Mouse (Mus musculus) lung, embryonic 15.5 days (tissue): Measurements from ENCODE around the gene Lims1. TPM values are rescaled to one million over a fixed set of nuclear protein-coding genes. Genes with fewer than 3 reads are reported as not detected.

ENCODE experiments used
- ATAC-seq: fragments of 200-750 bp; cut with Nextera tagmentation; 2 replicates; pipeline ENCODE4 v1.8.0; 2017; ENCODE audit warnings: moderate number of reproducible peaks, borderline replicate concordance; ENCODE audit not compliant: low FRiP score, low TSS enrichment; ENCODE audit errors: extremely low read depth
- H3K27ac ChIP-seq: fragments of 300-500 bp; sonication (generic); 2 replicates; pipeline ENCODE4 v1.5.1; 2015; ENCODE audit warnings: moderate library complexity, mild to moderate bottlenecking, inconsistent platforms
- H3K27me3 ChIP-seq: fragments of 300-500 bp; sonication (generic); 2 replicates; pipeline ENCODE4 v1.6.1; 2015; ENCODE audit warnings: inconsistent platforms
- H3K36me3 ChIP-seq: fragments of 300-500 bp; sonication (generic); 2 replicates; pipeline ENCODE4 v1.6.1; 2015; ENCODE audit warnings: inconsistent platforms
- H3K4me1 ChIP-seq: fragments of 300-500 bp; sonication (generic); 2 replicates; pipeline ENCODE4 v1.6.1; 2015; ENCODE audit warnings: inconsistent platforms
- H3K4me2 ChIP-seq: fragments of 300-500 bp; sonication (generic); 2 replicates; pipeline ENCODE4 v1.6.1; 2015; ENCODE audit warnings: inconsistent platforms, mild to moderate bottlenecking, moderate library complexity
- H3K4me3 ChIP-seq: fragments of 300-500 bp; sonication (generic); 2 replicates; pipeline ENCODE4 v1.5.1; 2015; ENCODE audit warnings: mild to moderate bottlenecking, inconsistent platforms
- H3K9ac ChIP-seq: fragments of 300-500 bp; sonication (generic); 2 replicates; pipeline ENCODE4 v1.6.1; 2015; ENCODE audit warnings: inconsistent platforms
- H3K9me3 ChIP-seq: fragments of 300-500 bp; sonication (generic); 2 replicates; pipeline ENCODE4 v1.6.1; 2016; ENCODE audit warnings: inconsistent platforms
- WGBS: fragments of 180-500 bp; shearing (Covaris S2); methylation state at CpG from one replicate; pipeline ENCODE4 v1.1.7; 2015; 5-methylcytosine and 5-hydroxymethylcytosine counted together
- polyA plus RNA-seq: library from polyadenylated mRNA; unstranded; fragments of >200 nt; fragmentation: Nextera tagmentation; extraction: Ambion mirVana; gene quantifications from 2 replicates; pipeline ENCODE4 v1.2.1, GENCODE M21; 2015

The Lims1 gene
- polyA plus RNA-seq, 1 experiment from 2014 or later = 235 TPM

DNA sequence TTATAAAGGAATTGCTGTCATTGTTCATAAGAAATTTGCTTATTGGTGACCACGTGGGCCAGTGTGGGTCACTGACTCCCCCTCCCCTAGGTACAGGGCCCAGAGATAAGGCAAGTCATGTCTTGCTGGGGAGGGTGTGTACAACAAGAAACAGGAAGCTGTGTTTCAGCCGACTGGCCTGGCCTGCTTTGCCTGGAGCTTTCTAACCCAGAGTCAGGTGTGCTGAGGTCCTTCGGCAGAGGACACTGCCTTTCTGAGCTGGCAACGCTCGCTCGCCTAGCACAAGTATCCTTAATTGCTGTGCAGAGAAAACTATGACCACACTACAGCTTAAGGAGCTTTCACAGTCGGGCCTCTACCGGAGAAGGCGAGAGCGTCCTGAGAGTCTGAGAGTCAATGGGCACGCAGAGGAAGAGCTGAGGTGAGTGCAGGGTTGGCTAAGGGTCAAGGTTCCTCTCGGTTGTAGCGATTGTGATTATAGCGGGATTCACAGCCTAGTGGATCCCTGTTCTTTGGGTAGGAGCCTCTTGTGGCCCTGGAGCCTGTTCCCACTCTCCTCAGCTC lies 48.1 kb downstream of the Lims1 start:
- Histone ChIP-seq H3K27ac (peak overlapping the region; percentile 37), H3K9ac (no peak overlapping the region), H3K4me1 (peaks cover 44% of the 10 kb centered on the region), H3K4me3 (peak overlapping the region; percentile 10; the same call in 1 of the 2 replicates), H3K27me3 (no peaks in the 10 kb centered on the region), H3K9me3 (no peaks in the 10 kb centered on the region), H3K36me3 (0 out of 2 replicates have a peak, but pooled peaks cover 5% of the 10 kb centered on the region), H3K4me2 (peak overlapping the region; percentile 26; the same call in 1 of the 2 replicates)
- peak; percentile 71 for ATAC-seq
- 27% methylated on average over 14 of the region's 14 CpGs for WGBS

DNA sequence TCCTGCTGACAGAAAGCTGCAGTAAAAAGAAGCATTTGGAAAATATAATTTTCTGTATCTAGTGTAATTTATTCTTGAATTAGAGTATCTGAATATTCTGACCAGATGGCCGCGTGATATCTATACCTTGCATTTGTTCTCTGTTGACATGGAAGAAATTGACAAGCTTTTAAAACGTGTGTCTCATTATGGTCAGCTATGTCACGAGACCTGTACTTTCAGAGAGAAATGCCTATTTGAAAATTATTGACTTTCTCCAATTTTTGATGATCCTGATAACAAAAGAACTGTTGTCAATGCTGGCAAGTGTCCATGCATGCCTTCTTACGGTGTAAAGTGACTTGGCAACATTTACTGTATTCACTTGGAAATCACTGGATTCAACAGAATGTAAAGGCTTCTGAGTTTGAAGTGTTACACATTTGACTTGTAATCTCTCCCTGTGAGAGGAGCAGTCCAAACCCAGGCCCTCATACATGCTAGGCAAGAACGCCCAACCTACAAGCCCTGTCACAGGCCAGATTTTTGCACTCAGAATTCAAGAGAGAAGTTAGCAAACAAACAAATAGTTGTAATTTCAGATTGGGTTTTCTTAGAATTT lies 49.3 kb downstream of the Lims1 start:
- ATAC-seq = no peak
- Histone ChIP-seq H3K27me3 (no peaks in the 10 kb centered on the region), H3K36me3 (0 out of 2 replicates have a peak, but pooled peaks cover 1% of the 10 kb centered on the region), H3K4me3 (no peak overlapping the region), H3K9me3 (no peaks in the 10 kb centered on the region), H3K4me2 (no peak overlapping the region), H3K9ac (no peak overlapping the region), H3K27ac (peak overlapping the region; percentile 27; the same call in 1 of the 2 replicates), H3K4me1 (peaks cover 44% of the 10 kb centered on the region)
- WGBS = 54% methylated on average over 6 of the region's 6 CpGs

GRCm38 (mm10) chr10:58373829-58374228 lies 50.6 kb downstream of the Lims1 start:
- no peak for ATAC-seq
- H3K4me3 ChIP-seq = no peak overlapping the region
- H3K27me3 ChIP-seq = no peaks in the 10 kb centered on the region
- H3K9ac ChIP-seq = no peak overlapping the region
- no peak overlapping the region for H3K4me2 ChIP-seq
- H3K27ac ChIP-seq = no peak overlapping the region
- no peaks in the 10 kb centered on the region for H3K9me3 ChIP-seq
- peaks cover 36% of the 10 kb centered on the region for H3K4me1 ChIP-seq
- H3K36me3 ChIP-seq = no peaks in the 10 kb centered on the region

DNA sequence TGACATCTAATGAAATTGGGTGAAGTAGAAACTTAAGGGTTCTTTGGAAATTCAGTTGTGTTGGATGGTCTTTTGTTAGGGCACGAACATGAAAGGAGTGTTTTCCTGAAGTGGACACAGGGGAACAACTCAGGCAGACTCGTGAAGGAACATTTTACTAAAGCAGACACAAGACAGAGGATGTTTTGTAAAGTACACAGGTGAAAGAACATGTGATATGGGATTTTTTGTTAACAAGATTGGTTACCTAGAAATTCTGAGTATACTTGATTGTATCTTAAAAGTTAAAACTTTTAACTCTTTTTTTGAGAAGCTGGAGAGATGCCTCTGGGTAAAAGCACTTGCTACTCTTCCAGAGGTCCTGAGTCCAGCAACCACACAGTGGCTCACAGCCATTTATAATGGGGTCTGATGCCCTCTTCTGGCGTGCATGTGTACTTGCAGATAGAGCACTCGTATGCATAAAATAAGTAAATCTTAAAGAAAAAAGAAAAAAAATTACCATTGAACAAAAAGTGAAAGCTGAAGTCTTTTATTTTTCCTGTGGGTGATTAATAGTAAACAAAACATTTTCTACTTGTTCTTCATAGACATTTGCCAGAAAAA lies 54.4 kb downstream of the Lims1 start:
- Histone ChIP-seq H3K27ac (no peak overlapping the region), H3K4me2 (no peak overlapping the region), H3K27me3 (no peaks in the 10 kb centered on the region), H3K36me3 (no peaks in the 10 kb centered on the region), H3K4me3 (no peak overlapping the region), H3K9ac (no peak overlapping the region), H3K9me3 (no peaks in the 10 kb centered on the region), H3K4me1 (peaks cover 15% of the 10 kb centered on the region)
- 33% methylated on average over 4 of the region's 4 CpGs for WGBS
- ATAC-seq = no peak

- Histone ChIP-seq H3K27ac (no peak overlapping the region), H3K36me3 (no peaks in the 10 kb centered on the region), H3K9me3 (no peaks in the 10 kb centered on the region), H3K27me3 (no peaks in the 10 kb centered on the region), H3K4me1 (peaks cover 20% of the 10 kb centered on the region), H3K4me3 (no peak overlapping the region), H3K4me2 (no peak overlapping the region), H3K9ac (no peak overlapping the region)
- ATAC-seq = no peak
- 56% methylated on average over 1 of the region's 1 CpGs for WGBS
Observed at GRCm38 (mm10) chr10:58378380-58378779, 55.1 kb downstream of the Lims1 start.

GRCm38 (mm10) chr10:58379699-58380098 lies 56.4 kb downstream of the Lims1 start:
- Histone ChIP-seq H3K4me1 (peaks cover 29% of the 10 kb centered on the region), H3K27me3 (no peaks in the 10 kb centered on the region), H3K9me3 (no peaks in the 10 kb centered on the region), H3K27ac (no peak overlapping the region), H3K4me3 (no peak overlapping the region), H3K4me2 (no peak overlapping the region), H3K9ac (no peak overlapping the region), H3K36me3 (no peaks in the 10 kb centered on the region)
- ATAC-seq = no peak
- WGBS = 97% methylated on average over 1 of the region's 1 CpGs

GRCm38 (mm10) chr10:58381904-58382303 lies 58.6 kb downstream of the Lims1 start:
- Histone ChIP-seq H3K27me3 (no peaks in the 10 kb centered on the region), H3K4me3 (no peak overlapping the region), H3K36me3 (no peaks in the 10 kb centered on the region), H3K27ac (peak overlapping the region; percentile 77), H3K4me1 (peaks cover 34% of the 10 kb centered on the region), H3K9ac (no peak overlapping the region), H3K9me3 (no peaks in the 10 kb centered on the region), H3K4me2 (no peak overlapping the region)
- WGBS = 68% methylated on average over 1 of the region's 1 CpGs
- no peak for ATAC-seq

- peak; percentile 64; the same call in 1 of the 2 replicates for ATAC-seq
- Histone ChIP-seq H3K4me2 (no peak overlapping the region), H3K9ac (no peak overlapping the region), H3K27me3 (no peaks in the 10 kb centered on the region), H3K4me1 (peaks cover 34% of the 10 kb centered on the region), H3K4me3 (no peak overlapping the region), H3K36me3 (no peaks in the 10 kb centered on the region), H3K9me3 (no peaks in the 10 kb centered on the region), H3K27ac (peak overlapping the region; percentile 77)
- 15% methylated on average over 3 of the region's 3 CpGs for WGBS
Observed at GRCm38 (mm10) chr10:58382621-58383101, 59.4 kb downstream of the Lims1 start.

GRCm38 (mm10) chr10:58383282-58383681 lies 60.0 kb downstream of the Lims1 start:
- peaks cover 34% of the 10 kb centered on the region for H3K4me1 ChIP-seq
- 17% methylated on average over 3 of the region's 3 CpGs for WGBS
- H3K36me3 ChIP-seq = no peaks in the 10 kb centered on the region
- no peaks in the 10 kb centered on the region for H3K27me3 ChIP-seq
- peak; percentile 63; the same call in 1 of the 2 replicates for ATAC-seq
- H3K9ac ChIP-seq = no peak overlapping the region
- H3K4me3 ChIP-seq = no peak overlapping the region
- H3K4me2 ChIP-seq = no peak overlapping the region
- H3K27ac ChIP-seq = peak overlapping the region; percentile 77
- no peaks in the 10 kb centered on the region for H3K9me3 ChIP-seq

DNA sequence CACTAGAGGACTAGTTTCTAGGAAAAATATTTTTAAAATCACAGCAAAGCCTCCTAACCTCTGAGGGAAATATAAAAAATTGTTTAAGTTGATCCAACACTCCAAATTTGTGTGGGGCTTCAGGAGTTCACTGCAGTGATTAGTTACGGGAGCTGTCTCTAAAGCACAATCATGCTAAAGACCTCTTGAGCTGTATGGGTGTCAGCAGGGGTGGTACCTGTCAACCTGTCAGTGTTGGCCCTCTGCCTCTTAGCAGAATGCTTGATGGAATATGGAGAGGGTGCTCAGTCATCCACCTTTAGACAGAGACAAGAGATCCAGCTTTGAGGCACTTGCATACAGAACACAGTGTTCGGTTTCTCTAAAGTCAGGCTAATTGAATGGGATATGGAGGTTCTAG lies 60.5 kb downstream of the Lims1 start:
- Histone ChIP-seq H3K4me3 (no peak overlapping the region), H3K36me3 (no peaks in the 10 kb centered on the region), H3K4me1 (peaks cover 34% of the 10 kb centered on the region), H3K27me3 (no peaks in the 10 kb centered on the region), H3K9ac (no peak overlapping the region), H3K4me2 (no peak overlapping the region), H3K9me3 (no peaks in the 10 kb centered on the region), H3K27ac (peak overlapping the region; percentile 77)
- ATAC-seq = no peak
- 67% methylated on average over 2 of the region's 2 CpGs for WGBS

DNA sequence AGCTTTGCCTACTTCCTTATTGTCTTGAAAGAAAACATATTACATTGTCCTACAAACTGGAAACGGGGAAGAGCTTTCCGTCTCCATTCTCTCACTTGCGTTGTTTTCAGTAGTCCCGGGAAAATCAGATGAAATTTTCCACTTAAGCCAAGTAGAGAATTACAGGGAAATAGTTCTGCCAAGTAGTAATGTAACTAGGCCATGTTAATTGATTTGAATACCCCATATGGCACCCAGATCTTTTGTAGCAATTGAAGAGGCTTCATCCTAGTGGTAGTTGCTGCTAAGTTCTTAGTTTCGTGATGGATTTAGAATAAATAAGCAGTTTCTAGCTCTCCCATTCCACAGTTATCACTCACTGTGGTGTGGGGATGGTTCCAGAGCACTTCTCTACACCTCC lies 62.4 kb downstream of the Lims1 start:
- Histone ChIP-seq H3K4me3 (no peak overlapping the region), H3K27ac (no peak overlapping the region), H3K36me3 (no peaks in the 10 kb centered on the region), H3K9ac (no peak overlapping the region), H3K4me2 (no peak overlapping the region), H3K9me3 (no peaks in the 10 kb centered on the region), H3K27me3 (no peaks in the 10 kb centered on the region), H3K4me1 (peaks cover 34% of the 10 kb centered on the region)
- WGBS = 89% methylated on average over 5 of the region's 5 CpGs
- ATAC-seq = no peak

GRCm38 (mm10) chr10:58386997-58387396 lies 63.7 kb downstream of the Lims1 start:
- H3K4me1 ChIP-seq = peaks cover 34% of the 10 kb centered on the region
- H3K27me3 ChIP-seq = no peaks in the 10 kb centered on the region
- H3K27ac ChIP-seq = peak overlapping the region; percentile 81
- no peaks in the 10 kb centered on the region for H3K36me3 ChIP-seq
- H3K9ac ChIP-seq = no peak overlapping the region
- WGBS = 55% methylated on average over 3 of the region's 3 CpGs
- no peak overlapping the region for H3K4me3 ChIP-seq
- ATAC-seq = peak; percentile 63; the same call in 1 of the 2 replicates
- no peak overlapping the region for H3K4me2 ChIP-seq
- no peaks in the 10 kb centered on the region for H3K9me3 ChIP-seq
